Mouse (Mus musculus) bone marrow macrophage, adult 2 months (primary cell): ENCODE data around the gene Ccdc18. TPM values are rescaled to one million over a fixed set of nuclear protein-coding genes. Genes with fewer than 3 reads are reported as not detected.
"Not testable (repeated sequence)": the region's sequence is repeated elsewhere in the genome, so short reads cannot be mapped to it uniquely, and the experiment has no call there.

Experiments
- H3K27ac ChIP-seq: 2 replicates; pipeline ENCODE4 v1.5.1; 2012; ENCODE audit warnings: low read depth, low read length; ENCODE audit not compliant: insufficient read depth
- H3K4me1 ChIP-seq: 2 replicates; pipeline ENCODE4 v1.6.1; 2012; ENCODE audit warnings: low read length; ENCODE audit not compliant: control insufficient read depth, insufficient read depth
- H3K4me3 ChIP-seq: 2 replicates; pipeline ENCODE4 v1.5.1; 2012; ENCODE audit warnings: mild to moderate bottlenecking, low read length, moderate library complexity; ENCODE audit not compliant: insufficient read depth
- CTCF ChIP-seq: IDR thresholded peaks from 2 replicates; pipeline ENCODE4 v1.5.1; 2012; ENCODE audit warnings: low read depth, mild to moderate bottlenecking, low read length, moderate library complexity
- POLR2A ChIP-seq: IDR thresholded peaks from 2 replicates; pipeline ENCODE4 v1.6.1; 2012; ENCODE audit warnings: mild to moderate bottlenecking, low read depth, low read length, borderline replicate concordance
- polyA plus RNA-seq: library from polyadenylated mRNA; stranded (reverse); fragments of >200 nt; gene quantifications from 2 replicates; pipeline ENCODE4 v1.2.4, GENCODE M21; 2012; ENCODE audit not compliant: missing spikeins, insufficient read depth, insufficient read length

Ccdc18 gene
- polyA plus RNA-seq = 2.7 and 4.2 TPM in 2 replicates

DNA sequence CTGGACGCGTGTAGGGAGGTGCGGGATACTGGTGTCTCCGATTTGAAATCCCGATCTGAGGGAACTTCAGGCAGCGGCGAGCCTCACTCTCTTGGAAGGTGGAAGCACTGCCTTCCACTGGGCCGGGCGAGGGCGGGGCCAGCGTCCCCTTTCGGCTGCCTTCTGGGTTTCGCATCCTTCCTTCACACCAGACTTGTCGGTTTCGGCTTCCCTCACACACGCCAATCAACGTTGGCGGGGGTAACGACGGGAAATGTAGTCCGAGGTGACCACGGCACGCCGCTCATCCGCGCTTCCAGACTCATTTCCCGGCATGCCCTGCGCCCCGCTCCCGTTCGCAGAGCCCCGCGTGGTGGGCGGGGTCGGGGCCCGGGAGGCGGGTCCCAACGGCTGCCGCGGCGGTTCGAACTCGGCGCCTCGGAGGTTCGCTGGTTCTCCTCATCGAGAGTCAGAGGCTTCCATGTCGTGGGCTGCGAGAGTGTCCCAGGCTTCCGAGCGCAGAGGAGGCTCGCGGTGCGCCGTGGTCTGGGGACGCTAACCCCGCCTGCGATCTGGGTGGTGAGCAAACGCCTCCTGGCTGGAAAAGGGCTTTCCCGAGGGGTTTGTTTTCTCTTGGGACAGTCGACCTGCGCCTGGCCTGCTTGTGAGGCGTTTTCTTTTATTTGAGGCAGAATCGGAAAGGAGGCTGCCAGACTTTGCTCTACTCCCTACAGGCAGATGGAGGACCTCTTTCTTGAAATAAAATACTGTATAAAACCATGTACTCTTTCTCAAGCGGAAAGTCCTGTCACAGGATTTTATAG lies at the start of gene Ccdc18, which contains the start of gene Tmed5:
Gene Ccdc18 (plus strand): TSS at position 435 of the 803 bp plus-strand sequence.
Gene Tmed5 (minus strand): TSS at position 180 of the 803 bp plus-strand sequence.
- Histone ChIP-seq H3K27ac (peak within 1 kb of the TSS; percentile 71), H3K4me3 (peak within 1 kb of the TSS; percentile 89), H3K4me1 (peaks cover 6% of the 10 kb centered on the region)
- TF ChIP-seq CTCF = no peak
- no peak for TF ChIP-seq POLR2A

DNA sequence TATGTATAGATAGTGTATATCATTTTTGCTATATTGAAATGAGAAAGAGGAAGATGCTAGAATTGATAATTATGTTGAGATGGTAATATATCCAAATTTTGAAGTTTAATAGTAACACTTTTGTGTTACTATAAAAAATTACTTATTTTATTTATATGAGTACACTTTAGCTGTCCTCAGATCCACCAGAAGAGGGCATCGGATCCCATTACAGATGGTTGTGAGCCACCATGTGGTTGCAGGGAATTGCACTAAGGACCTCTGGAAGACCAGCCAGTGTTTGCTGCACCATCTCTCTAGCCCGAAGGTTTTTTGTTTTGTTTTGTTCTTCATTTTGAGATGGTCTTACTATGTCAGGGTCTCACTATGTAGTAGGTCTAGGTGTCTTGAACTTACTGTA lies 47.2 kb upstream of the Ccdc18 start:
- Histone ChIP-seq H3K27ac (no peak overlapping the region), H3K4me3 (no peak overlapping the region), H3K4me1 (peaks cover 8% of the 10 kb centered on the region)
- TF ChIP-seq POLR2A (no peak), CTCF (no peak)

DNA sequence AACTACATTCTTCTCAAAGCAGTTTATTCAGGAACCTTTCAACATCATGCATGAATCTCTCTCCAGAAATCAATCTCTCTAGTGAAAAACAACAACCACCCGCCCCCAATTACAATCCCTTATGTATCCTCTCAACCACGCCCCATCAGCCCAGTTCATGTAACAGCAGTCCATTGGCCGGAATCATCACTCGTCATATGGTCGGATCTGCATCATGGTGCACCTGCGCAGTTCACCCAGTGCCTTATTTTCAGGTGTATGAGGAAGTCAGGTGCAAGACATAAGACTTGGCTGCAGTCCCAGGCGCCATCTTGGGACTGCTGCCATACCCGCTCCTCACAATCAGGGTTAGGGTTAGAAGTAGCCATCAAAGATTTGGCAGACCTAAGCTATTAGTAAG lies 39.9 kb upstream of the Ccdc18 start:
- H3K4me1 ChIP-seq, H3K4me3 ChIP-seq, H3K27ac ChIP-seq: not testable (repeated sequence)

DNA sequence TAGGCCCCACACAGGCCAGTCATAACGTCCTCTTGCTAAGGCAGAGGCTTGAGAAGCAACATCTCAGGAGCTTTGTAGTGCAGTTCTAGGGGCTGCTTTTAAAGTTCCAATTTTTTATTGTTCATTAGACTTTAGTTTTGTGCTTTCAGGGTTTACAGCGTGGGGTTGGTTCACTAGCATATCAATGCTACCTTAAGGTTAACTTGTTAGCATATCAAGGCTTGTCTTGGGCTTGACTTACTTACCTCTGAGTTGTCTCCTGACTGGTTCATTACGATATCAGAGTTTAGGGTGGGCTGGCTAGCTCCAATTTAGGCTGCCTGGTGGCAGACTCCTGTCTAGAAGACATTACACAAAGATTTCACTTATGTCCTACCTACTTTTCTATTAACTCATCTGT lies 35.0 kb upstream of the Ccdc18 start:
- Histone ChIP-seq H3K4me1 (no peaks in the 10 kb centered on the region; the same call in 1 of the 2 replicates), H3K4me3 (no peak overlapping the region), H3K27ac (no peak overlapping the region)
- no peak for TF ChIP-seq POLR2A

DNA sequence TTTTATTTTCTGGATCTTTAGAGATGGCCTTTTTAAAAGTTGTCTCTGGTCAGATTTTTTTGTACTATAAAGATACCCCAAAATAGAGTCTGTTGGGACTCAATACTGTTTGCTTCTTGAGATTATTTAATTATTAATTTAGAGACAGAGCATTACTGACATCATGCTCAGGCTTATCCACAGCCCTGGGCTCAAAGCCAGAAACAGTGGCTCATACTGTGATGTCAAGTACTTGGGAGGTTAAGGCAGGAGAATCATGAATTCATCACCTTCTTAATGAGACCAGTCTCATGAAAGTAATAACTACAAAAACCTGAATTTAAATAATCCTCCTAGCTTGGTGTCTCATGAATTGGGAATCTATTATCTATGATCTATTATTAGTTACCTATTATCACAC lies 32.5 kb upstream of the Ccdc18 start:
- H3K27ac ChIP-seq = no peak overlapping the region
- no peak for TF ChIP-seq POLR2A
- TF ChIP-seq CTCF = no peak
- H3K4me3 ChIP-seq = no peak overlapping the region
- no peaks in the 10 kb centered on the region; the same call in 1 of the 2 replicates for H3K4me1 ChIP-seq

DNA sequence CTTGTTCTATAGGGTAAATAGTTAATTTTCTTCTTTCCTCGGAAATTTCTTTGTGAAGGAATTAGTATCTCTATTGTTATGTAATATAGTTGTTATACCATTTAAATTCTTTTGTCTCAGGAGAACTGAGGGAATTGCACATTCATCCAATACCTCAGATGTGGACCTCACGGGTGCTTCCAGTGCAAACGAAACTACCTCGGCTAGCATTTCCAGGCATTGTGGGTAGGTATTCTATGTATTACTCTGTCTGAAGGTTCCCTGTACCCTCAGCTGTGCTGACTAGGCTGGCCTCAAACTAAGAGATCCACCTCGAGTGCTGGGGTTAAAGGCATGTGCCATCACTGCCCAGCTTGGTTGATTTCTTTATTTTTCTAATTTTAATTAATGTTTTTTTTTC lies 28.4 kb upstream of the Ccdc18 start:
- H3K27ac ChIP-seq = no peak overlapping the region
- no peak overlapping the region for H3K4me3 ChIP-seq
- no peak for TF ChIP-seq CTCF
- H3K4me1 ChIP-seq = no peaks in the 10 kb centered on the region; the same call in 1 of the 2 replicates

DNA sequence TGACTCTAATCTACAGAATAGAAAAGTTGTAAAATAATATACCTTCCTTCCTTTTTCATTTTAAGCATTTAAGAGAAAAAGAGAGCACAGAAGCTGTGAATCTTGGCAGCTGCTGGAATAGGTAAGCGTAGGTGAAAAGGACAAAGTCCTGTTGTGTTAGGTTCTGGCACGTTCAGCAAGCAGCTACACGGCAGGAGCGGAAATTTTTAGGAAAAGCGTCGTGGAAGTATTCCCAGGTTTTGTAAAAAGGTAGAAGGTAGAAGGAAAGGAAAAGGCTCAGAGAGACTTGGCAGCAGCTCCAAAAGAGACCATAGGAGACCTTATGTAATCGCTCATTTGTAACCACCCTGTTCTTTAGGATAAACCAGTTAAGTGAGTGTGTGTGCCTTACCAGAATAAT lies 23.3 kb upstream of the Ccdc18 start:
- Histone ChIP-seq H3K27ac (no peak overlapping the region), H3K4me1 (no peaks in the 10 kb centered on the region), H3K4me3 (no peak overlapping the region)
- TF ChIP-seq POLR2A = no peak

DNA sequence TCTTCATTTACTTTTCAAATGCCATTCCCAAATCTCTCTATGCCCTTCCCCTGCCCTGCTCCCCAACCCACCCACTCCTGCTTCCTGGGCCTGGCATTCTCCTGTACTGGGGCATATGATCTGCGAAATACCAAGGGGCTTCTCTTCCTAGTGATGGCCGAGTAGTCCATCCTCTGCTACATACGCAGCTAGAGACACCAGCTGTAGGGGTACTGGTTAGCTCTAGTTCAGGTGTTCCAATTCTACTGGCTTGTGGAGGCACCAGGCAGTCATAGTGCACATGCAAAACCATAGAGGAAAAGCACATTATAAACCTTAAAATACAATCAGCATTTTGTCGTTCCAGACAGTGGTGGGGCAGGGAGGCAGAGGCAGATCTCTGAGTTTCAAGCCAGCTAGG lies 15.0 kb upstream of the Ccdc18 start:
- no peak overlapping the region for H3K27ac ChIP-seq
- no peaks in the 10 kb centered on the region for H3K4me1 ChIP-seq
- no peak for TF ChIP-seq CTCF
- no peak overlapping the region for H3K4me3 ChIP-seq

DNA sequence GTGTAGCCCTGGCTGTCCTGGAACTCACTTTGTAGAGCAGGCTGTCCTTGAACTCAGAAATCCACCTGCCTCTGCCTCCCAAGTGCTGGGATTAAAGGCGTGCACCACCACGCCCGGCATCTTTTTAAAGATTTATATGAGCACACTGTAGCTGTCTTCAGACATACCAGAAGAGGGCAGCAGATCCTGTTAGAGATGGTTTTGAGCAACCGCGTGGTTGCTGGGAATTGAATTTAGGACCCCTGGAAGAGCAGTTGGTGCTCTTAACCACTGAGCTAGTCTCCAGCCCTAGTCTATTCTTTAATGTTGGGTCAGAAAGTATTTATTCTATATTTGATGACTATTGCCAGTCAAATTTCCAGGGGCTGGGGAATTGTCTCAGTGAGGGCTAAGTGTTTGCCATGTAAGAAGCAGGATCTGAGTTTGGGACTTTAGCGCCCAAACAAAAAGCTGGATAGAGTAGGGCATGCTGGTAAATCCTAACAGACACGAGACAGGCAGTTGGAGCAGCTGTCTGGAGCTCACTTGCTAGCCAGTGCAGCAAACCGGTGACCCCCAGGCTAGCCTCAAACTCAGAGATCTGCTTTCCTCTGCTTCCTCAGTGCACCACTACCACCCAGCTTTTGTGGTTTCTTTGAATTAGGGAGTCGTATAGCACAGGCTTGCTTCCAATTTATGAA lies 12.3 kb upstream of the Ccdc18 start:
- H3K4me3 ChIP-seq = no peak overlapping the region
- no peaks in the 10 kb centered on the region for H3K4me1 ChIP-seq
- H3K27ac ChIP-seq = no peak overlapping the region
- TF ChIP-seq CTCF (no peak), POLR2A (no peak)

DNA sequence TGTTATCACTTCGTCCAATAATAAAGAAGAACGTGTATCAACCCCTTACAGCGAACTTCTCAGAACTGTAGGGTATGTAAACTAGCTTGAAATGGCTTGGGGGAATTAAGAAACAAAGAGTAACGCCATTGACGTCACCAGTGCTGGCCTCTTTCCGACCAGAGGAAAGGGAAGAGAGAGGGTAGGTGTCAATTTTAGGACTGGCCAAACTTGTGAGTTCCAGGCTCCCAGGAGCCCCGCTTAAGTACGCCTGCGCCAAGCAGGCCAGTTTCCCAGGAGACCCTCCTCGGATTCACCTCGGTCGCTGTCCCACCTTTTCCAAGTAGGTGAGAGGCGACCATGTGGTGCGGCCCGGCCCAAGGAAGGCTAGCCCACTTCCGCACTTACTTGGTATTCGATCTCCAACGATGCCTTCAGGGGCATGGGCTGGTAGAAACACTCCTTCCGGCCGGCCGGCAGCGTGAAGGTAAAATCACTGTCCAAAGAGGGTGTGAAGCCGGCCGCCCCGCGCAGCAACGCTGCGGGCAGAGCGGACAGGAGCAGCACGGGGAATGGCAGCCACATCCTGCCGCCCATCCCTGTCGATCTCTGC lies 730 bp upstream of the Ccdc18 start:
- H3K4me1 ChIP-seq = peaks cover 6% of the 10 kb centered on the region
- TF ChIP-seq POLR2A = no peak
- TF ChIP-seq CTCF = no peak
- H3K27ac ChIP-seq = peak overlapping the region; percentile 71

More for the DNA sequence above, 730 bp upstream of the Ccdc18 start:
- peak overlapping the region; percentile 70 for H3K4me3 ChIP-seq
